Mouse (Mus musculus): Measurements from ENCODE around the gene Nt5c1a.

GRCm38 (mm10) chr4:123220637-123221036 lies 19.3 kb downstream of the Nt5c1a start:
- TF ChIP-seq POLR2A (IDR thresholded peaks at IDR 0.05; ENCODE audit: control insufficient read depth, low read depth, low read length) (no peak), CTCF (IDR thresholded peaks at IDR 0.05; ENCODE audit: control insufficient read depth, insufficient read depth, insufficient replicate concordance, low read depth, low read length) (no peak)

Measured in testis, adult 2 months (tissue).